Mouse (Mus musculus) mouse trophoblast stem cell (cell line): ENCODE results near the gene Sigmar1.

Experiments
- in situ Hi-C, 2 experiments: fragments of 300-500 bp; cut with MseI, MboI; formaldehyde crosslinking; loops; 2 replicates in 1 of 2; 3 replicates in 1 of 2; pipeline ENCODE4 v1.15.1; 2025

The Sigmar1 gene

DNA sequence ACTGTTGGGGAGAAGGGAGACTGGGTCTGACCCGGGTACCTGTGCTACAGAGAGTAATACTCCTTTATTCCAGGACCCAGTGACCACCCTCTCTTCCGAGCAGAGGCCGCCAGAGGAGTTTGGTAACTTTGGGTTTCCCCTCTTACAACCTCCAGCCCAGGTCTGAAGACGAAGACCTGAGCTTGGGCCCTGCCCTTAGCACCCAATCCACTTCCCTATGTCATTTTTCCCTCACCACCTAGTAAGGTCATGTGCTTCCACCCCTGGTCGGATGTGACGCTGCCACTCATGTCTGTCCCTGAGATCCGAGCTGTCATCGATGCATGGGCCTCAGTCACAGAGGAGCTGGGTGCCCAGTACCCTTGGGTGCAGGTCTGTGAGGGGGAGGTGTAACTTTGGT lies 483 bp upstream of the Sigmar1 start:
- in situ Hi-C loops = no loop called here

GRCm38 (mm10) chr4:41754797-41755337 lies 1.1 kb downstream of the Sigmar1 start, which contains the start of gene Galt:
Gene Galt, plus strand, starts transcription at chr4:41755228.
- in situ Hi-C loops = no loop called here

- in situ Hi-C loops = no loop called here
Observed at GRCm38 (mm10) chr4:41745021-41745420, 10.9 kb downstream of the Sigmar1 start.

DNA sequence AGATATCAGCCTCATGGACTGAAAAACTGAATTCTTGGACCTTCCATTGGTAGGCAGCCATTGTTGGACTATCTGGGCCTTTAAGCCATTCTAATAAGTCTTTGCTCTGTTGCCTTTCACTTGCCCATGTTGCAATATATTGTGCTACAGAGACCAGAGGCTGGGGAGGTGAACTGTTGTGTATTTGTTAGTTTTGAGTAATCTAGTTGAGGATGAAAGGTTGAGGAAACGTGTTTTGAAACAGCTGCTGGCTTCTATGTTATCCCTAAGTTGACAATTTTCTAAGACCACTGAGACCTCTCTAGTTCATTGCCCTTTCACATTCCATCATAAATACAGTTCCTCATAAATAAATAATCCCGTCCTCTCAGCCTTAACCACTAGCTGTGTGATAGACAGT lies 11.8 kb downstream of the Sigmar1 start:
- in situ Hi-C loops = no loop called here

DNA sequence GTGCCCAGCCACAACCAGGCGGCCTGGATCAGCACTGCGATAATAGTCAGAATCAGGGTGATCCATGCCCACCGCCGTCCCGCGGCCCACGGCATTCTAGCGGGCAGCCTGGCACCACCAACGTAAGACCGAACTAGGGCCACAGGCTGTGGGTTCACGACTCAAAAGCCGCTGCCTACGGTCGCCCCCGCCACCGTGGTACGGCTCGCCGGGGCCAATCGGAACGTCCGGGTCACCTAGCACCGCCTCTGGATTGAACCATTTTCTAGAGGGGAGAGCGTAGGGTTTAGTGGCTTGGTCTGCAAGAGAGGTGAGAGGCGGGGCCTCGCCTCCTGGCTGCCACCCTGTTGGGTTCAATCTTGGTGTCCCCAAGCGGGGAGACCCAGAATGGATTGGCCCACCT lies 14.8 kb downstream of the Sigmar1 start:
- in situ Hi-C loops = no loop called here

GRCm38 (mm10) chr4:41740380-41741157 lies 15.4 kb downstream of the Sigmar1 start:
- in situ Hi-C loops = no loop called here

DNA sequence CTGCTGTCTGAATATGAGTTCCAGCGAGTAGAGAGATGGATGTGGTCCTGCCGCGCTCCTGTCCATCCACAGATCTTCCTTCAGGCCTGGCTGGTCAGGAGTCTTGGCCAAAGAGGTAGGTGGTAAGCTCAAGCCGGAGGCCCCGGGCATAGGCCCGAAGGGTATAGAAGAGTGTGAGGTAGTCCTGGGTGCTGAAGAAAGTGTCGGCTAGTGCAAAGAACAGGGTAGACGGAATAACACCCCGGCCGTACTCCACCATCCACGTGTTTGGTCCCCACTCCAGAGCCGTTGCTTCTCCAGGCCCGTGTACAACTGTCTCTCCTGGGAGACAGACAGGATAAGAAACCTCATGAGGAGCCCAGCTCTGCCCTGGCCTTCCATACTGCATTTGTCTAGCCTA lies 16.7 kb downstream of the Sigmar1 start:
- in situ Hi-C loops = no loop called here

DNA sequence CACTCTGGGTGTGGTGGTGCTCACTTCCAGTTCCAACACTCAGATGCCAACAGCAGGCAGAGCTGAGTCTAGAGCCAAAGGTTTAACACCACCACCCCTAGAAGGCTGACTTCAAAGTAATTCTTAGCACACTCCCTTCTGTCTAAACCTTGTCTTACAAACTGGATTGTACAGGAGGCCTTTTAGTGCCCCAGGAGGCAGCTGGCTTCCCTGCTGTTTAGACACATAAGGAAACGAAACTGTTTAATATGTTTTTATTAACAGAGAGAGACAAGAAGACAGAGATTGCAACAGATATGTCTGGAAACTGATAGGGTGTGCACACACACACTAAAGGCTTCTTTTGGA lies 17.7 kb downstream of the Sigmar1 start:
- in situ Hi-C loops = no loop called here

DNA sequence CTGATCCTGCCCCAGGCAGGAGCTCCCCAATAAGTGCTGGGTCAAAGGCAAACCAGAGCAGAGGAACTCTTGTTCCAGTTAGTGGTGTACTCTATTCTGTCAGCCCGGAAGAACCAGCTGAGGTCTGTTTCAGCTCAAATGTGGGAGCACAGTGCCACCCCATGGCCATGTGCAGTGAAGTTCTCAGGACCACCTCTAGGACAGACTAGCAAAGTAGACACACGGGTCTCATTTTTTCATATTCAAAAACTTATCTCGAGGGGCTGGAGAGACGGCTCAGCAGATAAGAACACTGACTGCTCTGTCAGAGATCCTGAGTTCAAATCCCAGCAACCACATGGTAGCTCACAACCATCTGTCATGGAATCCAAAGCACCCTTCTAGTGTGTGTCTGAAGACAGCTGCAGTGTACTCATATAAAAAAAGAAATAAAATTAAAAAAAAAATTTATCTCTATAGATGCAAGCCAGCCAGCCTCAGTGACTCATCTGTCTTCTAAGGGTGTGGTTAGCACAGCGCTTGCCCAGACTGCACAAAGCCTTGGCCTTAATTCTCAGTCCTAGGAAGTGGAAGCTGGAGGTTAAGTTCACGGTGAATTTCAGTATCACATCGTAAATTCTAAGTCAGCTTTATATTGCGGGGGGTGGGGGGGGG lies 18.2 kb downstream of the Sigmar1 start:
- in situ Hi-C loops = no loop called here

- in situ Hi-C loops = no loop called here
Observed at GRCm38 (mm10) chr4:41731052-41731765, 24.7 kb downstream of the Sigmar1 start, which contains the start of gene Arid3c. Gene Arid3c, minus strand, starts transcription at chr4:41731142.

DNA sequence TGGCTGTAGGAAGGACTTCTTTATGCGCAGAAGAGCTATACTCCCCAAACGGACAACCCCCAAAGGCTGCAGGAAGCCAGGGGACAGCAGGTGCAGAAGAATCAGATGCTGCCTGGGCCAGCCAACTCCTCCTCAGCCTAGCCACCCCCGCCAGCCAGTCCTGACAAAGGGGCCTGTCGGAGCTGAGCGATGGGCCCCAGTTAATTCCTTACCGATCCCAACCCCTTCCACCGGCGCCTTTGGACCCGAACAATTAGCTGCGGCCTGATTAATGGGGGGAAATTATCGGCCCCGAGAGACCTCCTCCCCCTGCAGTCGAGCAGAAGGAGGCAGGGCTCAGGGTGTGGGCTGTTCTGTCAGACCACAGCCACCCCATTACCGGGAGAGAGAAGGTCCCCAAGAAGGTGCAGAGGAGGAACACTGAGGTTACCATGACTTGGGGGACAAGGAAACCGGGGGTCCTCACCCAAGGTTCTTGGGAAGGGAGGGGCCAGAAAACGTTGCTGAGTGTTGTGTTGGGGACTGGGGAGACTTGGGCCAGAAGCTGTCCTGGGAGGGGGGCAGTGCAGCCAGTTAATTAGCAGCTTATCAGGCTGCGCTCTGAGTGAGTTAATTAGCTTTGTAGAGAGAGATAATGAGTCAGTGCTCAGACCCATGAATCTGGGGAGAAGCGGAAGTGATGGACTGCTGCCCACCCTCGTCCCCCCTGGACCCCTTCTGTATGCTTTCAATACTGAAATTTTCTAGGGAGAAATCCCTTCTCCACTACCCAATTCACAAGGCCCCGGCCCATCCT lies 28.9 kb downstream of the Sigmar1 start:
- in situ Hi-C loops = no loop called here

- in situ Hi-C loops = no loop called here
Observed at GRCm38 (mm10) chr4:41722918-41723351, 33.0 kb downstream of the Sigmar1 start, which contains the start of gene Dctn3. Gene Dctn3, minus strand, starts transcription at chr4:41723170.

GRCm38 (mm10) chr4:41716834-41717233 lies 39.1 kb downstream of the Sigmar1 start:
- in situ Hi-C loops = no loop called here

- in situ Hi-C loops = no loop called here
Observed at GRCm38 (mm10) chr4:41715596-41715995, 40.4 kb downstream of the Sigmar1 start.

GRCm38 (mm10) chr4:41715082-41715481 lies 40.9 kb downstream of the Sigmar1 start:
- in situ Hi-C loops = no loop called here

DNA sequence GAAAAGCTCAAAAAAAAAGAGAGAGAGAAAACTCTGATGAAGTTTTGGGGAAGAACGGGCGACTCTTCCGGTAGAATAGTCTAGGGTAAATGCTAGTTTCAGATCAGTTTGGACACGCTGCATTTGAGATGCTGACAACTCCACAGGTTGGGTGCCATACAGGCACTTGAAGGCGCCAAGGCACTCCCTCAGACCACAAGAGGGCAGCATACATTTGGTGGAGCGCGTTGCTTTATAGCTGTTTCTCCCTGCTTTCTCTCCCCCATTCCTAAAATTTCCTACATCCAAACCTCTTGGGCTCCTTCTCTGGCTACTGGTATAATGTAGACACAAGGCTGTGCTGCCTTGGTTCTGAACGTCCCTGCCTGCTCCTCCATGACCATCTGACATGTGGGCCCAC lies 41.7 kb downstream of the Sigmar1 start:
- in situ Hi-C loops = no loop called here

DNA sequence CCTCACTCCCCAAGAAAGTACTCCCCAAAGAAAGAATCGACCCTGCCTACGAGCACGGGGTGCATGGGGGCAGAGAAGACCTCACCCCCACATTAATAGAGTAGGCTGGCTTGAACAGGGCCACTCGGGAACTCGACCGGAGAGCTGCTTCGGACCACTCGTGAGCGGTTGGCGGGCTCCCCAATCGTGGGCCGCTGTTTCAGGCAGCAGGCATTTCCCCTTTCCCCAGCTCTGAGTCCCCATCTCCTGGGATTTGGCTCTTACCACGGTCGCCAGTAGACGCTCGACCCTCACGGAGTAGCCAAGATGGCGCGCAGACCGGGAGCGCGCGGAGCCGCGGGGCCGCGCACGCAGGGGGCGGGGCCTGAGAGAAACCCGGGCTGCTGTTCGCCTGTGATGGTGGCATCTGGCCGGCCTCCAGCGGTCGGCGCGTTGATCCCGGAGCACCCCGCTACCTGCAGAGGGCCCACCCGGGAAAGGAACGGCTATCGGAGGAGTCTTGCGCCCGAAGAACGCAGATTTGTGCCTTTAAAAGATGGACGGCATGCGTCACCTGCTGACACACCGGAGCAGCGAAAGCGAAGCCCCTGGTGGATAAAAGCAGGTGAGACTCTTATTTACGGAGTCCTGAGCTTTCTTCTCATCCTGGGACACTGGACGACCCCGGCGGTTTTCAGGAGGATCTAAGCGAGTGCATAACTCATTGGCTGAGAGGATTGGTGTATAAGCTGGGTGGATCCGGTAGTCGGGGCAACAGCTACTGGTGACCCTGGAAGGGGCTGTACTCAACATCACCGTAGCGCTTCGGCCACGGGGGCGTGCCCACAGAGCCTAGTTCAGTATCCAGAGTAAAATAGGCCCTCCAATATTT lies 42.5 kb downstream of the Sigmar1 start, which contains the start of gene Rpp25l:
Gene Rpp25l (minus strand): TSS at position 338 of the 871 bp plus-strand sequence.
- in situ Hi-C loops = no loop called here

DNA sequence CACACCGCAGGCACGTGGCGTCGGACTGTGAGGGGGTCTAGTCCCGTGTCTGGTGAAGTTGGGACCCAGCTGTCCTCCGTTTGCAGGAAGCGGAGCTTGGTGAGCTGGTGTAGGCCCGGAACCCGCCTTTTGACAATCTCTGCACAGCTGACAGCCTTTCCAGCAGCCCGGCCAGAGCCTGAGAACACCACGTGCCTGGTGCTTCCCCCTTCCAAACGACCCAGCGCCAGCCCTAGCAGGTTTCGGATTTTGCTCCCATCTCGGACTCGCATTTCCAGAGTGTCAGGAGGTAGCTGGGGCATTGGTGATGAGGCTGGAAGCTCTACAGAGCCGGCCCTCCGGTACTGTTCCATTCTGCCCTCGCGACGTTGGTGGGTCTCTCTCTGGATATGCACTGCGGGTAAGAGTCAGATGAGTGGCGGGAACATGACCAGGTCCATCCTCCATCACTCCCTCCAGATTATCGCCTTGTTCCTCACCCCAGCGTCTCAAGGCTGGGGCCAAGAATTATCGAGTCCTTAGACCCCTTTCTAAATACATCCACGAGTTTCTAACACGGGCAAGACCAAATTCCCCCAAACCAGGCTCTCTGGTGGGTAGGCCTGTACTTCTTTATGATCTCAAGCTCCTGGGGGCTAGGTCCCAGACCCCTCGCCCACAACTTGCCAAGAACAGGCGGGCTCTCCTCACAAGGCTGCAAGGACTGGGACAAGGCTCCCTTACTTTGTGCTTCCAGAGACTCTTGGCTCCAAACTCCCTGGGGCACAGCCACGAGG lies 43.3 kb downstream of the Sigmar1 start:
- in situ Hi-C loops = no loop called here

DNA sequence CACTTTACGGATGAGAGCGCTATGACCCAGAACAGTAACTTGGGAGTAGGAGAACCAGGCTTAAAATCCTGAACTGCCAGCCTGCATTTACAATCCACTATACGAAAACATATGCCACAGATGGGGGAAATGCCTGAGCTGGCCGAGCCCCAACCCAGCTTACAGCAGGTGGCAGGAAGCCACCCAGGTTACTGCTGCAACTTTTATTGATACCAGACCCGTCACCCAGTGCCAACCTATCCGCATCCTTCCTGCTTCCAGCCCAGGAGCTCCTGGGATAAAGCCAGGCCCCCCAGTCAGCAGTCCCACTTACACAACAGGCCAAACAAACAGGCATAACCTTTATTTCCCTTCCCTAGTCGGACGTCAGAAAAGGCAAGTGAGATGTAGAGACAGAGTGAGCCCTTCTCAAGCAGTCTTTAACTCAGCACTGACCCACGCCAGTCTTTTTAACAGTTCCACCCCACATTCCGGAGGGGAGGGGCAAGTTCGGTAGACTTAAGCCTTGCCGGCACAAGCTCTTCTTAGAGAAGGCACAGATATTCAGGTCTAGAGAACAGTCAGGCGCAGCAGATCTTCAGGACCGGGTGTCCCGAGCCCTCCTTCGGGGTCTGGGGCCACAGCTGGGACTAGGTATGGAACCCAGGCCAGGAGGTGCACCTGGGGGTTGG lies 44.1 kb downstream of the Sigmar1 start:
- in situ Hi-C loops = no loop called here
